Mouse (Mus musculus) liver, embryonic 14.5 days (tissue): ENCODE measurements around the gene Pitpnb.

ENCODE experiments used
- CTCF ChIP-seq: IDR thresholded peaks from 2 replicates; pipeline ENCODE4 v1.5.1; 2016; ENCODE audit warnings: antibody characterized with exemption, low read depth, control low read depth
- EP300 ChIP-seq: IDR thresholded peaks from 2 replicates; pipeline ENCODE4 v1.6.1; 2016; ENCODE audit warnings: antibody characterized with exemption, low read depth

DNA sequence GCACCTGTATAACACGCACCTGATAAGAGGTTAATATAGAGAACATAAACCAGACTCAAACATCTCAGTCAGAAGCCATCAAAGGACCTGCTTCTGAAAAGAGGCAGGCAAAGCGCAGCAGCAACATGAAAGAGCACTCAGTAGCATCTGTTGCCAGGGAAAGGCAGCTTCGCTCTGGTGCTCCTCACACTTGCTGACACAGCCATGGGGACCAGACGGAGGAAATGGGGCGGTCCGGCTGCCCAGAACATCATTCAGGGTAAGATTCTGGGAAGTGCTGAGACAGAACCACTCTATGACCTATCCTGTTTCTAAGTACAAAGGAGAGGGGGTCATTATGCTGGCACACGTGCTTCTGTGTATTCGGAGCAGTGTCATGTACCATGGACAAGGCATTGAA lies 29.8 kb upstream of the Pitpnb start:
- TF ChIP-seq CTCF (no peak), EP300 (no peak)
